Mouse (Mus musculus) megakaryocyte, embryonic 14.5 days (primary cell): Measurements from ENCODE around the gene Helt. TPM values are rescaled to one million over a fixed set of nuclear protein-coding genes. Genes with fewer than 3 reads are reported as not detected.
A peak's percentile ranks its signal among the peaks of the same experiment; 100 is the strongest.

ENCODE experiments used
- H3K27me3 ChIP-seq: replicated peaks from 2 replicates; pipeline ENCODE3; 2012; ENCODE audit warnings: inconsistent platforms
- H3K36me3 ChIP-seq: replicated peaks from 2 replicates; pipeline ENCODE3; 2012; ENCODE audit warnings: low read length, inconsistent platforms, mixed read lengths
- H3K4me1 ChIP-seq: 2 replicates; pipeline ENCODE4 v1.6.1; 2012; ENCODE audit warnings: inconsistent platforms
- H3K4me3 ChIP-seq: replicated peaks from 2 replicates; pipeline ENCODE3; 2012; ENCODE audit warnings: moderate library complexity, mild to moderate bottlenecking, inconsistent platforms
- H3K9me3 ChIP-seq: 2 replicates; pipeline ENCODE4 v1.6.1; 2012; ENCODE audit warnings: inconsistent platforms
- FLI1 ChIP-seq: IDR thresholded peaks from 2 replicates; pipeline ENCODE4 v1.6.1; 2012; ENCODE audit warnings: low read length, inconsistent platforms, mixed read lengths
- GATA1 ChIP-seq: IDR thresholded peaks from 3 replicates; pipeline ENCODE4 v1.6.1; 2012; ENCODE audit warnings: mixed read lengths, low read length, inconsistent platforms, borderline replicate concordance
- polyA plus RNA-seq: library from polyadenylated mRNA; stranded (reverse); fragments of >175 nt; gene quantifications from 2 replicates; pipeline ENCODE4 v1.2.3, GENCODE M21; 2012; ENCODE audit warnings: low replicate concordance; ENCODE audit not compliant: insufficient read depth

Helt gene
- polyA plus RNA-seq, 1 experiment = not detected

GRCm38 (mm10) chr8:46302121-46302520, 7.7 kb upstream of the Helt start:
- TF ChIP-seq FLI1 (no peak), GATA1 (no peak)
- Histone ChIP-seq H3K4me3 (no peak overlapping the region), H3K27me3 (peaks cover 24% of the 10 kb centered on the region), H3K4me1 (peaks cover 2% of the 10 kb centered on the region), H3K9me3 (peaks cover 9% of the 10 kb centered on the region), H3K36me3 (no peaks in the 10 kb centered on the region)

- peaks cover 56% of the 10 kb centered on the region for H3K27me3 ChIP-seq
- TF ChIP-seq GATA1 = no peak
- TF ChIP-seq FLI1 = no peak
- H3K4me3 ChIP-seq = no peak overlapping the region
Measured at GRCm38 (mm10) chr8:46298847-46299246, 4.4 kb upstream of the Helt start.

GRCm38 (mm10) chr8:46296551-46296950, 2.1 kb upstream of the Helt start:
- peaks cover 76% of the 10 kb centered on the region for H3K27me3 ChIP-seq
- H3K4me1 ChIP-seq = peaks cover 3% of the 10 kb centered on the region; the same call in 1 of the 2 replicates
- TF ChIP-seq FLI1 (no peak), GATA1 (no peak)
- peaks cover 4% of the 10 kb centered on the region; the same call in 1 of the 2 replicates for H3K9me3 ChIP-seq
- H3K36me3 ChIP-seq = no peaks in the 10 kb centered on the region
- H3K4me3 ChIP-seq = no peak overlapping the region

More at GRCm38 (mm10) chr8:46298847-46299246, 4.4 kb upstream of the Helt start:
- Histone ChIP-seq H3K4me1 (peaks cover 3% of the 10 kb centered on the region; the same call in 1 of the 2 replicates), H3K36me3 (no peaks in the 10 kb centered on the region), H3K9me3 (peaks cover 9% of the 10 kb centered on the region)

- H3K9me3 ChIP-seq = no peaks in the 10 kb centered on the region
- TF ChIP-seq GATA1 = no peak
- TF ChIP-seq FLI1 = no peak
- H3K4me1 ChIP-seq = peaks cover 3% of the 10 kb centered on the region; the same call in 1 of the 2 replicates
- H3K36me3 ChIP-seq = no peaks in the 10 kb centered on the region
- peaks cover 78% of the 10 kb centered on the region for H3K27me3 ChIP-seq
- peak overlapping the region; percentile 26 for H3K4me3 ChIP-seq
Measured at GRCm38 (mm10) chr8:46295951-46296350, 1.5 kb upstream of the Helt start.

- H3K27me3 ChIP-seq = peaks cover 85% of the 10 kb centered on the region
- no peaks in the 10 kb centered on the region for H3K9me3 ChIP-seq
- no peak for TF ChIP-seq FLI1
- no peak for TF ChIP-seq GATA1
- H3K4me1 ChIP-seq = peaks cover 3% of the 10 kb centered on the region; the same call in 1 of the 2 replicates
- no peak overlapping the region for H3K4me3 ChIP-seq
- no peaks in the 10 kb centered on the region for H3K36me3 ChIP-seq
Measured at GRCm38 (mm10) chr8:46295101-46295534, 647 bp upstream of the Helt start.

- H3K4me3 ChIP-seq = no peak overlapping the region
- H3K4me1 ChIP-seq = peaks cover 3% of the 10 kb centered on the region; the same call in 1 of the 2 replicates
- H3K27me3 ChIP-seq = peaks cover 85% of the 10 kb centered on the region
- TF ChIP-seq FLI1 = no peak
- no peak for TF ChIP-seq GATA1
- H3K9me3 ChIP-seq = no peaks in the 10 kb centered on the region
- no peaks in the 10 kb centered on the region for H3K36me3 ChIP-seq
Measured at GRCm38 (mm10) chr8:46293741-46294151, 725 bp downstream of the Helt start.

GRCm38 (mm10) chr8:46293201-46293600, 1.3 kb downstream of the Helt start:
- no peaks in the 10 kb centered on the region for H3K9me3 ChIP-seq

GRCm38 (mm10) chr8:46291931-46292675, 2.4 kb downstream of the Helt start:
- Histone ChIP-seq H3K9me3 (0 out of 2 replicates have a peak, but pooled peaks cover 4% of the 10 kb centered on the region), H3K36me3 (no peaks in the 10 kb centered on the region), H3K4me1 (peaks cover 3% of the 10 kb centered on the region; the same call in 1 of the 2 replicates), H3K4me3 (no peak overlapping the region), H3K27me3 (peaks cover 80% of the 10 kb centered on the region)
- TF ChIP-seq FLI1 (no peak), GATA1 (no peak)

More at GRCm38 (mm10) chr8:46293201-46293600, 1.3 kb downstream of the Helt start:
- TF ChIP-seq FLI1 (no peak), GATA1 (no peak)
- peaks cover 3% of the 10 kb centered on the region; the same call in 1 of the 2 replicates for H3K4me1 ChIP-seq
- no peak overlapping the region for H3K4me3 ChIP-seq
- H3K36me3 ChIP-seq = no peaks in the 10 kb centered on the region
- peaks cover 85% of the 10 kb centered on the region for H3K27me3 ChIP-seq

GRCm38 (mm10) chr8:46289274-46289673, 5.2 kb downstream of the Helt start:
- H3K9me3 ChIP-seq = 0 out of 2 replicates have a peak, but pooled peaks cover 4% of the 10 kb centered on the region
- TF ChIP-seq FLI1 (no peak), GATA1 (no peak)
- no peaks in the 10 kb centered on the region for H3K4me1 ChIP-seq
- peaks cover 55% of the 10 kb centered on the region for H3K27me3 ChIP-seq
- H3K4me3 ChIP-seq = no peak overlapping the region
- no peaks in the 10 kb centered on the region for H3K36me3 ChIP-seq

GRCm38 (mm10) chr8:46288021-46288420, 6.5 kb downstream of the Helt start:
- H3K9me3 ChIP-seq = 0 out of 2 replicates have a peak, but pooled peaks cover 4% of the 10 kb centered on the region
- peaks cover 42% of the 10 kb centered on the region for H3K27me3 ChIP-seq
- no peak for TF ChIP-seq GATA1
- TF ChIP-seq FLI1 = no peak
- no peaks in the 10 kb centered on the region for H3K4me1 ChIP-seq
- H3K36me3 ChIP-seq = no peaks in the 10 kb centered on the region
- H3K4me3 ChIP-seq = no peak overlapping the region
